Comparison of ENCODE assay signal across 11 mouse cellular contexts in the genomic region with DNA sequence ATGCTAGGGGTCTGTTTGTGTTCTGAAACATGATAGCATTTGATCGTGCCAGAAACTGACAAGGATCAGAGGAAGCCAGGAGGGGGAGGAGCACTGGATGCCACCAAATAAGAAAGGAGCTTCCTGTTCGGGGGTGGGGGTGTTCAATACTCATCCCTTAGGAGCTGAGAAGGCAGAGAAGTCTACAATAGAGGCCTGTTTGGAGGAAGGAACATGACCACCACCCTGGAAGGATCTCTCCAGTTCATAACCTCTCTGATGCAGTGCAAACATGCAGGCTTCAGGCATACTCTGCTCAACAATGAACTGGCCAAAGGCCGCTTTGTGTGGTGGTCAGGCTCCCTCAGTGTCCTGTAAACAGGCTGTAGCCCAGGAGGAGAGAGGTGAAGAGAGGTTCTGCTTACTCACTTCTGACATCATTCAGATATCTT.
DNase-seq lines count a peak whose midpoint lies in the region; ATAC-seq and TF ChIP-seq lines count a peak whose summit lies in the region.
"Had no signal": no experiment of that assay in that cellular context is flagged by ENCODE, and none has a peak within 500 bp of the region (broad histone marks: within the 10 kb centered on the region; RNA-seq: fewer than 3 reads in every experiment).

No protein-coding gene starts in this region.

- no peak for TF ChIP-seq POLR2A in limb, embryonic 14.5 days (IDR thresholded peaks at IDR 0.05; ENCODE audit: borderline replicate concordance, extremely low read depth, insufficient read depth, insufficient read length)

- peak overlapping the region; percentile 23; the same call in 1 of the 2 replicates for H3K4me2 ChIP-seq in midbrain, embryonic 12.5 days (replicated peaks)
- no peak overlapping the region for H3K4me2 ChIP-seq in midbrain, embryonic 16.5 days (ENCODE audit: low read length)
- H3K4me2 ChIP-seq in limb, embryonic 14.5 days (replicated peaks; ENCODE audit: low read depth, low read length, severe bottlenecking) = peak overlapping the region; percentile 17; the same call in 1 of the 2 replicates

- peak overlapping the region; percentile 32 for H3K4me3 ChIP-seq in heart, embryonic 10.5 days
- H3K4me3 ChIP-seq in midbrain, embryonic 12.5 days = no peak overlapping the region
- H3K4me3 ChIP-seq in midbrain, embryonic 16.5 days (ENCODE audit: low read depth, low read length) = no peak overlapping the region
- no peak overlapping the region for H3K4me3 ChIP-seq in limb, embryonic 14.5 days (replicated peaks; ENCODE audit: low read length)
- H3K4me3 ChIP-seq: gastrocnemius, adult 2 months had no signal

- no peaks in the 10 kb centered on the region for H3K9me3 ChIP-seq in heart, embryonic 10.5 days
- H3K9me3 ChIP-seq in midbrain, embryonic 12.5 days = no peaks in the 10 kb centered on the region
- no peaks in the 10 kb centered on the region for H3K9me3 ChIP-seq in midbrain, embryonic 16.5 days (replicated peaks; ENCODE audit: control insufficient read depth, low read length, poor library complexity, severe bottlenecking)
- H3K9me3 ChIP-seq in limb, embryonic 14.5 days (ENCODE audit: control insufficient read depth, low read length) = no peaks in the 10 kb centered on the region

- H3K9ac ChIP-seq in midbrain, embryonic 12.5 days (replicated peaks) = no peak overlapping the region
- H3K9ac ChIP-seq in midbrain, embryonic 16.5 days (ENCODE audit: low read depth, low read length) = no peak overlapping the region
- no peak overlapping the region for H3K9ac ChIP-seq in limb, embryonic 14.5 days (ENCODE audit: low read depth, low read length, severe bottlenecking)

- peak; percentile 70 for DNase-seq in heart, embryonic 10.5 days (ENCODE audit: low spot score)
- no peak for DNase-seq in heart, postnatal 4 days
- peak; percentile 13 for DNase-seq in limb, embryonic 14.5 days (ENCODE audit: low spot score)
- peak; percentile 52 for DNase-seq in yolk sac, embryonic 10.5 days (ENCODE audit: low spot score)
- DNase-seq in ovary, adult 18-20 months (ENCODE audit: low spot score) = no peak
- no peak for DNase-seq in left cerebral cortex, postnatal 10 days (ENCODE audit: extremely low spot score in 1 of 2, low spot score in 2 of 2)
- DNase-seq: cerebellum, postnatal 25 days; gastrocnemius, adult 2 months; right cerebral cortex, postnatal 4 days had no signal

- intact Hi-C loops in left cerebral cortex, postnatal 10 days (cut with DNase I) = no loop called here

- WGBS in heart, embryonic 10.5 days = 31% methylated on average over 3 of the region's 3 CpGs
- 33% methylated on average over 3 of the region's 3 CpGs for WGBS in midbrain, embryonic 12.5 days
- WGBS in midbrain, embryonic 16.5 days = 43% methylated on average over 3 of the region's 3 CpGs
- 36% methylated on average over 3 of the region's 3 CpGs for WGBS in limb, embryonic 14.5 days

- H3K27me3 ChIP-seq in heart, embryonic 10.5 days (ENCODE audit: insufficient read depth, poor library complexity, severe bottlenecking) = no peaks in the 10 kb centered on the region
- H3K27me3 ChIP-seq in midbrain, embryonic 12.5 days = no peaks in the 10 kb centered on the region
- no peaks in the 10 kb centered on the region for H3K27me3 ChIP-seq in midbrain, embryonic 16.5 days (ENCODE audit: control insufficient read depth, insufficient read depth, low read depth, low read length)
- no peaks in the 10 kb centered on the region for H3K27me3 ChIP-seq in limb, embryonic 14.5 days (ENCODE audit: control insufficient read depth, insufficient read depth, low read length)

- no peak for ATAC-seq in midbrain, embryonic 12.5 days (ENCODE audit: low FRiP score, low read depth)
- ATAC-seq in midbrain, embryonic 16.5 days = no peak
- ATAC-seq in limb, embryonic 14.5 days (ENCODE audit: low FRiP score, low read depth) = no peak

- peaks cover 11% of the 10 kb centered on the region for H3K4me1 ChIP-seq in heart, embryonic 10.5 days
- H3K4me1 ChIP-seq in midbrain, embryonic 12.5 days = peaks cover 9% of the 10 kb centered on the region
- 0 out of 2 replicates have a peak, but pooled peaks cover 5% of the 10 kb centered on the region for H3K4me1 ChIP-seq in midbrain, embryonic 16.5 days (ENCODE audit: control insufficient read depth, insufficient read depth, low read length)
- H3K4me1 ChIP-seq in limb, embryonic 14.5 days (ENCODE audit: control insufficient read depth, insufficient read depth, low read length) = no peaks in the 10 kb centered on the region

- H3K36me3 ChIP-seq in heart, embryonic 10.5 days = no peaks in the 10 kb centered on the region
- H3K36me3 ChIP-seq in midbrain, embryonic 12.5 days = no peaks in the 10 kb centered on the region
- H3K36me3 ChIP-seq in midbrain, embryonic 16.5 days (ENCODE audit: control insufficient read depth, insufficient read depth, low read length) = no peaks in the 10 kb centered on the region
- no peaks in the 10 kb centered on the region for H3K36me3 ChIP-seq in limb, embryonic 14.5 days (ENCODE audit: control insufficient read depth, insufficient read depth, low read length)

- H3K27ac ChIP-seq in heart, embryonic 10.5 days = no peak overlapping the region; the same call in 1 of the 2 replicates
- H3K27ac ChIP-seq in midbrain, embryonic 12.5 days (replicated peaks) = no peak overlapping the region
- H3K27ac ChIP-seq in midbrain, embryonic 16.5 days (ENCODE audit: low read length) = no peak overlapping the region
- H3K27ac ChIP-seq in limb, embryonic 14.5 days (replicated peaks; ENCODE audit: low read depth, low read length) = no peak overlapping the region
- H3K27ac ChIP-seq: gastrocnemius, adult 2 months had no signal

Comparison
In these comparisons a context has a peak if more than half of its experiments do, and no peak if none do; other contexts are left out.
1. DNase-seq: peak in heart, embryonic 10.5 days (single experiment), limb, embryonic 14.5 days (single experiment) and yolk sac, embryonic 10.5 days (single experiment); none in heart, postnatal 4 days (single experiment), ovary, adult 18-20 months (single experiment) and left cerebral cortex, postnatal 10 days (0 of 2).